Mouse (Mus musculus) E14TG2a.4 (cell line): ENCODE results near the gene Pim3.

ENCODE experiments used
- CTCF ChIP-seq: conservative IDR thresholded peaks from 2 replicates; pipeline ENCODE4 v1.5.1; 2014; ENCODE audit warnings: low read length
- POU5F1 ChIP-seq: IDR thresholded peaks from 2 replicates; pipeline ENCODE4 v1.6.1; 2014; ENCODE audit warnings: low read length, borderline replicate concordance

- no peak for TF ChIP-seq CTCF
- no peak for TF ChIP-seq POU5F1
These were observed 11.7 kb upstream of the Pim3 start for GRCm38 (mm10) chr15:88850146-88850826.
